Mouse (Mus musculus) E14TG2a.4 (cell line): ENCODE data around the gene Col6a2.

Experiments
- CTCF ChIP-seq: conservative IDR thresholded peaks from 2 replicates; pipeline ENCODE4 v1.5.1; 2014; ENCODE audit warnings: low read length
- NANOG ChIP-seq: IDR thresholded peaks from 2 replicates; pipeline ENCODE4 v1.6.1; 2014; ENCODE audit warnings: borderline replicate concordance, low read length, mixed read lengths
- POU5F1 ChIP-seq: IDR thresholded peaks from 2 replicates; pipeline ENCODE4 v1.6.1; 2014; ENCODE audit warnings: low read length, borderline replicate concordance

GRCm38 (mm10) chr10:76667197-76667805 lies 43.9 kb upstream of the Col6a2 start:
- no peak for TF ChIP-seq CTCF
- no peak for TF ChIP-seq POU5F1
- TF ChIP-seq NANOG = no peak
